Comparison of ENCODE assay signal across 9 mouse cellular contexts in genomic region chr7:99539201-99539891, GRCm38 (mm10). TPM values are rescaled to one million over a fixed set of nuclear protein-coding genes. Genes with fewer than 3 reads are reported as not detected.
A peak's percentile ranks its signal among the peaks of the same experiment; 100 is the strongest.
DNase-seq lines count a peak whose midpoint lies in the region; ATAC-seq and TF ChIP-seq lines count a peak whose summit lies in the region.
"Had no signal": no experiment of that assay in that cellular context is flagged by ENCODE, and none has a peak within 500 bp of the region (broad histone marks: within the 10 kb centered on the region; RNA-seq: fewer than 3 reads in every experiment).

No protein-coding gene starts in this region.

- H3K9me3 ChIP-seq in heart, embryonic 13.5 days, result no peaks in the 10 kb centered on the region
- no peaks in the 10 kb centered on the region for H3K9me3 ChIP-seq in kidney, embryonic 14.5 days (ENCODE audit: control insufficient read depth, low read length)
- no peaks in the 10 kb centered on the region for H3K9me3 ChIP-seq in lung, embryonic 15.5 days

- DNase-seq in cerebellum, adult 2 months, result peak; percentile 55 to 70
- no peak for DNase-seq in cerebellum, adult 11 months
- DNase-seq in thymus, postnatal 4 days, result no peak

- peak overlapping the region; percentile 33 for H3K4me2 ChIP-seq in heart, embryonic 13.5 days
- no peak overlapping the region; the same call in 1 of the 2 replicates for H3K4me2 ChIP-seq in kidney, embryonic 14.5 days (replicated peaks; ENCODE audit: low read depth, low read length)
- peak overlapping the region; percentile 44 for H3K4me2 ChIP-seq in lung, embryonic 15.5 days

- no peaks in the 10 kb centered on the region for H3K36me3 ChIP-seq in heart, embryonic 13.5 days
- no peaks in the 10 kb centered on the region for H3K36me3 ChIP-seq in kidney, embryonic 14.5 days (ENCODE audit: control insufficient read depth, insufficient read depth, low read length)
- H3K36me3 ChIP-seq in lung, embryonic 15.5 days, result no peaks in the 10 kb centered on the region

- peak overlapping the region; percentile 44; the same call in 1 of the 2 replicates for H3K9ac ChIP-seq in heart, embryonic 13.5 days
- no peak overlapping the region for H3K9ac ChIP-seq in kidney, embryonic 14.5 days (ENCODE audit: low read depth, low read length)
- no peak overlapping the region for H3K9ac ChIP-seq in lung, embryonic 15.5 days

- 31% methylated on average over 8 of the region's 8 CpGs for WGBS in cerebellum, adult 2 months
- 36% methylated on average over 8 of the region's 8 CpGs for WGBS in heart, embryonic 13.5 days
- WGBS in kidney, embryonic 14.5 days, result 25% methylated on average over 8 of the region's 8 CpGs
- 24% methylated on average over 8 of the region's 8 CpGs for WGBS in lung, embryonic 15.5 days
- 47% methylated on average over 8 of the region's 8 CpGs for WGBS in olfactory bulb, adult 2 months

- no peak for ATAC-seq in heart, embryonic 13.5 days (ENCODE audit: extremely low read depth, insufficient number of reproducible peaks, low FRiP score, low TSS enrichment)
- ATAC-seq in kidney, embryonic 14.5 days (ENCODE audit: low FRiP score, low TSS enrichment), result no peak
- no peak for ATAC-seq in lung, embryonic 15.5 days (ENCODE audit: borderline replicate concordance, extremely low read depth, low FRiP score, low TSS enrichment)

- H3K4me1 ChIP-seq in cerebellum, adult 2 months (ENCODE audit: control insufficient read depth, insufficient read depth, low read length), result peaks cover 17% of the 10 kb centered on the region
- H3K4me1 ChIP-seq in cortical plate, adult 2 months (ENCODE audit: control insufficient read depth, insufficient read depth, low read length), result peaks cover 7% of the 10 kb centered on the region; the same call in 1 of the 2 replicates
- H3K4me1 ChIP-seq in heart, embryonic 13.5 days, result peaks cover 66% of the 10 kb centered on the region
- peaks cover 35% of the 10 kb centered on the region for H3K4me1 ChIP-seq in kidney, embryonic 14.5 days (ENCODE audit: control insufficient read depth, insufficient read depth, low read length)
- peaks cover 66% of the 10 kb centered on the region for H3K4me1 ChIP-seq in lung, embryonic 15.5 days
- H3K4me1 ChIP-seq in olfactory bulb, adult 2 months (ENCODE audit: control insufficient read depth, insufficient read depth, low read length), result peaks cover 60% of the 10 kb centered on the region

- no peak for TF ChIP-seq CTCF in cerebellum, adult 2 months (IDR thresholded peaks at IDR 0.05; ENCODE audit: borderline replicate concordance, insufficient read depth, low read depth, low read length)
- no peak for TF ChIP-seq CTCF in cortical plate, adult 2 months (IDR thresholded peaks at IDR 0.05; ENCODE audit: extremely low read depth, insufficient read depth, low read length)
- no peak for TF ChIP-seq CTCF in olfactory bulb, adult 2 months (IDR thresholded peaks at IDR 0.05; ENCODE audit: insufficient read depth, low read depth, low read length)

- H3K27me3 ChIP-seq in cerebellum, adult 2 months (ENCODE audit: control insufficient read depth, insufficient read depth, low read length), result no peaks in the 10 kb centered on the region
- H3K27me3 ChIP-seq in heart, embryonic 13.5 days (replicated peaks), result no peaks in the 10 kb centered on the region
- no peaks in the 10 kb centered on the region for H3K27me3 ChIP-seq in kidney, embryonic 14.5 days (ENCODE audit: control insufficient read depth, insufficient read depth, low read length)
- no peaks in the 10 kb centered on the region for H3K27me3 ChIP-seq in lung, embryonic 15.5 days

- H3K27ac ChIP-seq in cerebellum, adult 2 months (ENCODE audit: insufficient read depth, low read length), result no peak overlapping the region
- 0 out of 2 replicates have a peak overlapping the region, but pooled peaks have one; percentile 7 for H3K27ac ChIP-seq in cortical plate, adult 2 months (ENCODE audit: insufficient read depth, low read length)
- peak overlapping the region; percentile 42; the same call in 1 of the 2 replicates for H3K27ac ChIP-seq in heart, embryonic 13.5 days (replicated peaks)
- H3K27ac ChIP-seq in kidney, embryonic 14.5 days (ENCODE audit: low read depth, low read length), result 0 out of 2 replicates have a peak overlapping the region, but pooled peaks have one; percentile 14
- H3K27ac ChIP-seq in lung, embryonic 15.5 days, result peak overlapping the region; percentile 58
- H3K27ac ChIP-seq in olfactory bulb, adult 2 months (ENCODE audit: insufficient read depth, low read depth, low read length), result peak overlapping the region; percentile 40

- no peak overlapping the region for H3K4me3 ChIP-seq in cerebellum, adult 2 months (replicated peaks; ENCODE audit: insufficient read depth, low read depth, low read length)
- H3K4me3 ChIP-seq in cortical plate, adult 2 months (ENCODE audit: insufficient read depth, low read length), result 0 out of 2 replicates have a peak overlapping the region, but pooled peaks have one; percentile 11
- H3K4me3 ChIP-seq in heart, embryonic 13.5 days, result 0 out of 2 replicates have a peak overlapping the region, but pooled peaks have one; percentile 4
- H3K4me3 ChIP-seq in kidney, embryonic 14.5 days (ENCODE audit: low read length), result no peak overlapping the region
- peak overlapping the region; percentile 12; the same call in 1 of the 2 replicates for H3K4me3 ChIP-seq in lung, embryonic 15.5 days
- H3K4me3 ChIP-seq in olfactory bulb, adult 2 months (ENCODE audit: insufficient read depth, low read depth, low read length), result peak overlapping the region; percentile 4; the same call in 1 of the 2 replicates
- H3K4me3 ChIP-seq: erythroblast, embryonic 14.5 days had no signal

- no peak for TF ChIP-seq POLR2A in cerebellum, adult 2 months (IDR thresholded peaks at IDR 0.05; ENCODE audit: borderline replicate concordance, insufficient read depth, low read length)
- no peak for TF ChIP-seq POLR2A in cortical plate, adult 2 months (IDR thresholded peaks at IDR 0.05; ENCODE audit: extremely low read depth, insufficient read depth, low read length)
- TF ChIP-seq POLR2A in olfactory bulb, adult 2 months (IDR thresholded peaks at IDR 0.05; ENCODE audit: insufficient read depth, low read depth, low read length), result no peak

RNA-seq across cellular contexts. Expression of gene Arrb1, which starts 4.1 kb away (rescaled TPM):
- 111 and 115 TPM in 2 replicates for polyA plus RNA-seq in cerebellum, adult 2 months (2012; rRNA removed)
- polyA plus RNA-seq in cortical plate, adult 2 months (2012; rRNA removed), result 130 and 141 TPM in 2 replicates
- 6.8 and 8.4 TPM in 2 replicates for polyA plus RNA-seq in heart, embryonic 13.5 days (2015; fragmentation: Nextera tagmentation; extraction: Ambion mirVana)
- 3.5 and 3.6 TPM in 2 replicates for polyA plus RNA-seq in kidney, embryonic 14.5 days (2014; fragmentation: Nextera tagmentation; extraction: Ambion mirVana)
- 16.1 and 17.5 TPM in 2 replicates for polyA plus RNA-seq in lung, embryonic 15.5 days (2015; fragmentation: Nextera tagmentation; extraction: Ambion mirVana)
- not detected in 2 replicates for polyA plus RNA-seq in olfactory bulb, adult 2 months (2012; ENCODE audit: insufficient read depth, insufficient read length, low replicate concordance, missing spikeins)

RNA-seq across cellular contexts. Expression of gene Rps3, which starts 55.8 kb away (rescaled TPM):
- polyA plus RNA-seq in cerebellum, adult 2 months (2012; rRNA removed), result 391 and 434 TPM in 2 replicates
- polyA plus RNA-seq in cortical plate, adult 2 months (2012; rRNA removed), result 530 and 542 TPM in 2 replicates
- polyA plus RNA-seq in heart, embryonic 13.5 days (2015; fragmentation: Nextera tagmentation; extraction: Ambion mirVana), result 492 and 539 TPM in 2 replicates
- polyA plus RNA-seq in kidney, embryonic 14.5 days (2014; fragmentation: Nextera tagmentation; extraction: Ambion mirVana), result 870 and 995 TPM in 2 replicates
- 777 and 836 TPM in 2 replicates for polyA plus RNA-seq in lung, embryonic 15.5 days (2015; fragmentation: Nextera tagmentation; extraction: Ambion mirVana)
- 980 TPM in 1 of 2 replicates, not detected in the other for polyA plus RNA-seq in olfactory bulb, adult 2 months (2012; ENCODE audit: insufficient read depth, insufficient read length, low replicate concordance, missing spikeins)

Comparison
In these comparisons a context has a peak if more than half of its experiments do, and no peak if none do; other contexts are left out.
1. DNase-seq: peak in cerebellum, adult 2 months (2 of 2); none in cerebellum, adult 11 months (single experiment) and thymus, postnatal 4 days (single experiment).
2. H3K4me3 ChIP-seq: peak in cortical plate, adult 2 months (single experiment), heart, embryonic 13.5 days (single experiment), lung, embryonic 15.5 days (single experiment) and olfactory bulb, adult 2 months (single experiment); none in cerebellum, adult 2 months (single experiment) and kidney, embryonic 14.5 days (single experiment).